Comparison of ENCODE assay signal across 13 mouse cellular contexts in the genomic region with DNA sequence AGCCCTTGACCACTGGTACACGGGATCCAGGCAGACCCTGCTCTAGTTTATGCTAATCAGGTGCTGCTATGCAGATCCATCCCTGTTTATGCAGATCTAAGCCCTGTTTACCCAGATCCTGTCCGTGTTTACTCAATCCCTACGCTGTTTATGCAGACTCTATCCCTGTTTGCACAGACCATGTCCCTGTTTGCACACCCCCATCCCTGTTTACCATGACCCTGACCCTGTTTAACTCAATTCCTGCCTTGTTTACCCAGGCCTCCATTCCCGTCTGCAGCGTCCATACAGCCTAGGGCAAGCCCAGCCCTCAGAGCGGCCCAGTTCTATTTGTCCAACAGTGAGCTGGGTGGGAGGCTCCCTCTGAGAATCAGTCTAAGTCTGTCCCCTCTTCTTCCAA. TPM values are rescaled to one million over a fixed set of nuclear protein-coding genes. Genes with fewer than 3 reads are reported as not detected.
DNase-seq lines count a peak whose midpoint lies in the region; ATAC-seq lines count a peak whose summit lies in the region.
"Had no signal": no experiment of that assay in that cellular context is flagged by ENCODE, and none has a peak within 500 bp of the region (broad histone marks: within the 10 kb centered on the region; RNA-seq: fewer than 3 reads in every experiment).

No protein-coding gene starts in this region.

- no peak overlapping the region for H3K4me3 ChIP-seq in forebrain, embryonic 12.5 days (replicated peaks)
- no peak overlapping the region for H3K4me3 ChIP-seq in forebrain, embryonic 15.5 days
- H3K4me3 ChIP-seq in neural tube, embryonic 13.5 days = no peak overlapping the region
- H3K4me3 ChIP-seq: neural tube, embryonic 12.5 days had no signal

- no peaks in the 10 kb centered on the region for H3K9me3 ChIP-seq in forebrain, embryonic 12.5 days
- H3K9me3 ChIP-seq in forebrain, embryonic 15.5 days = no peaks in the 10 kb centered on the region
- H3K9me3 ChIP-seq in neural tube, embryonic 13.5 days = no peaks in the 10 kb centered on the region
- H3K9me3 ChIP-seq: neural tube, embryonic 12.5 days had no signal

- H3K36me3 ChIP-seq in forebrain, embryonic 12.5 days (replicated peaks) = no peaks in the 10 kb centered on the region
- H3K36me3 ChIP-seq in forebrain, embryonic 15.5 days = no peaks in the 10 kb centered on the region
- H3K36me3 ChIP-seq in neural tube, embryonic 13.5 days = no peaks in the 10 kb centered on the region
- H3K36me3 ChIP-seq: neural tube, embryonic 12.5 days had no signal

- peak; percentile 33; the same call in 1 of the 2 replicates for ATAC-seq in forebrain, embryonic 12.5 days (ENCODE audit: low FRiP score)
- ATAC-seq in forebrain, embryonic 15.5 days (replicated peaks) = no peak
- no peak for ATAC-seq in neural tube, embryonic 13.5 days (ENCODE audit: low read depth)

- H3K27me3 ChIP-seq in forebrain, embryonic 12.5 days = peaks cover 33% of the 10 kb centered on the region; the same call in 1 of the 2 replicates
- H3K27me3 ChIP-seq in forebrain, embryonic 15.5 days = no peaks in the 10 kb centered on the region
- no peaks in the 10 kb centered on the region for H3K27me3 ChIP-seq in neural tube, embryonic 13.5 days

- DNase-seq in neural tube, embryonic 10.5 days (ENCODE audit: extremely low spot score, low spot score) = no peak
- peak; percentile 50 to 74 for DNase-seq in lung, postnatal 4 days
- DNase-seq in yolk sac, embryonic 10.5 days (ENCODE audit: low spot score) = peak; percentile 78
- no peak for DNase-seq in frontal cortex, adult 2 months (ENCODE audit: extremely low spot score in 1 of 2, low spot score in 1 of 2)
- no peak for DNase-seq in ovary, postnatal 10 days (ENCODE audit: low spot score)
- DNase-seq: adrenal gland, postnatal 36 days; cerebellum, postnatal 36 days; heart, adult 11 months; thymus, postnatal 25 days had no signal

- no peak overlapping the region for H3K4me2 ChIP-seq in forebrain, embryonic 12.5 days
- no peak overlapping the region for H3K4me2 ChIP-seq in forebrain, embryonic 15.5 days (replicated peaks)
- no peak overlapping the region for H3K4me2 ChIP-seq in neural tube, embryonic 13.5 days

- peaks cover 74% of the 10 kb centered on the region for H3K4me1 ChIP-seq in forebrain, embryonic 12.5 days
- peaks cover 38% of the 10 kb centered on the region for H3K4me1 ChIP-seq in forebrain, embryonic 15.5 days
- peaks cover 64% of the 10 kb centered on the region for H3K4me1 ChIP-seq in neural tube, embryonic 13.5 days (replicated peaks)

- H3K9ac ChIP-seq in forebrain, embryonic 12.5 days = no peak overlapping the region
- H3K9ac ChIP-seq in forebrain, embryonic 15.5 days (replicated peaks) = no peak overlapping the region
- no peak overlapping the region for H3K9ac ChIP-seq in neural tube, embryonic 13.5 days
- H3K9ac ChIP-seq: neural tube, embryonic 12.5 days had no signal

- WGBS in forebrain, embryonic 12.5 days = 30% methylated on average over 6 of the region's 6 CpGs
- 41% methylated on average over 6 of the region's 6 CpGs for WGBS in forebrain, embryonic 15.5 days
- WGBS in neural tube, embryonic 13.5 days = 36% methylated on average over 6 of the region's 6 CpGs

- no peak overlapping the region for H3K27ac ChIP-seq in forebrain, embryonic 12.5 days
- H3K27ac ChIP-seq in forebrain, embryonic 15.5 days (replicated peaks) = no peak overlapping the region
- peak overlapping the region; percentile 33; the same call in 1 of the 2 replicates for H3K27ac ChIP-seq in neural tube, embryonic 13.5 days (replicated peaks)
- H3K27ac ChIP-seq: neural tube, embryonic 12.5 days had no signal

RNA-seq across cellular contexts. Expression of a gene that starts 9.9 kb away (rescaled TPM):
- 43.2 and 44.7 TPM in 2 replicates for polyA plus RNA-seq in forebrain, embryonic 12.5 days (2016; fragmentation: Nextera tagmentation; extraction: Ambion mirVana)
- polyA plus RNA-seq in forebrain, embryonic 15.5 days (2015; fragmentation: Nextera tagmentation; extraction: Ambion mirVana) = 58.3 and 66.4 TPM in 2 replicates
- 79.3 and 81.9 TPM in 2 replicates for polyA plus RNA-seq in neural tube, embryonic 13.5 days (2015; fragmentation: Nextera tagmentation; extraction: Ambion mirVana)
- polyA plus RNA-seq in frontal cortex, adult 2 months (2012; rRNA removed) = 111 and 117 TPM in 2 replicates

Comparison
In these comparisons a context has a peak if more than half of its experiments do, and no peak if none do; other contexts are left out.
1. DNase-seq: peak in lung, postnatal 4 days (2 of 2) and yolk sac, embryonic 10.5 days (single experiment); none in neural tube, embryonic 10.5 days (single experiment), frontal cortex, adult 2 months (0 of 2) and ovary, postnatal 10 days (single experiment).